Mouse (Mus musculus) kidney, adult 18-20 months (tissue): ENCODE data around the gene Syt1.

Experiments used
- DNase-seq: peaks from one replicate; pipeline ENCODE4 v3.0.0; 2021

Syt1 gene

GRCm38 (mm10) chr10:108743759-108744158, 267.0 kb downstream of the Syt1 start:
- no peak for DNase-seq

GRCm38 (mm10) chr10:108733982-108734381, 276.8 kb downstream of the Syt1 start:
- DNase-seq = no peak

- DNase-seq = no peak
These were observed 281.8 kb downstream of the Syt1 start for GRCm38 (mm10) chr10:108728961-108729360.

- no peak for DNase-seq
These were observed 284.4 kb downstream of the Syt1 start for GRCm38 (mm10) chr10:108726391-108726790.

GRCm38 (mm10) chr10:108724878-108725277, 285.9 kb downstream of the Syt1 start:
- DNase-seq = no peak

GRCm38 (mm10) chr10:108710514-108710913, 300.3 kb downstream of the Syt1 start:
- no peak for DNase-seq

- no peak for DNase-seq
These were observed 305.1 kb downstream of the Syt1 start for GRCm38 (mm10) chr10:108705658-108706057.

GRCm38 (mm10) chr10:108701361-108702128, 309.2 kb downstream of the Syt1 start:
- no peak for DNase-seq

- no peak for DNase-seq
These were observed 310.8 kb downstream of the Syt1 start, which contains the start of gene Gm5136 for GRCm38 (mm10) chr10:108699946-108700345. Gm5136 (minus strand) TSS chr10:108700160.

- no peak for DNase-seq
These were observed 313.7 kb downstream of the Syt1 start for GRCm38 (mm10) chr10:108697062-108697461.

- no peak for DNase-seq
These were observed 319.8 kb downstream of the Syt1 start for GRCm38 (mm10) chr10:108690954-108691353.

- no peak for DNase-seq
These were observed 324.1 kb downstream of the Syt1 start for GRCm38 (mm10) chr10:108686696-108687095.

- no peak for DNase-seq
These were observed 330.9 kb downstream of the Syt1 start for GRCm38 (mm10) chr10:108679675-108680390.

GRCm38 (mm10) chr10:108677053-108677452, 333.7 kb downstream of the Syt1 start:
- no peak for DNase-seq

GRCm38 (mm10) chr10:108668944-108669343, 341.8 kb downstream of the Syt1 start:
- no peak for DNase-seq

- no peak for DNase-seq
These were observed 350.5 kb downstream of the Syt1 start for GRCm38 (mm10) chr10:108660295-108660694.

- DNase-seq = no peak
These were observed 352.5 kb downstream of the Syt1 start for GRCm38 (mm10) chr10:108658300-108658699.

GRCm38 (mm10) chr10:108657669-108658068, 353.1 kb downstream of the Syt1 start:
- DNase-seq = no peak

- DNase-seq = no peak
These were observed 353.9 kb downstream of the Syt1 start for GRCm38 (mm10) chr10:108656898-108657297.

- no peak for DNase-seq
These were observed 355.7 kb downstream of the Syt1 start for GRCm38 (mm10) chr10:108655074-108655473.

- no peak for DNase-seq
These were observed 358.0 kb downstream of the Syt1 start for GRCm38 (mm10) chr10:108652831-108653230.

- no peak for DNase-seq
These were observed 358.7 kb downstream of the Syt1 start for GRCm38 (mm10) chr10:108652066-108652465.

- DNase-seq = no peak
These were observed 361.6 kb downstream of the Syt1 start for GRCm38 (mm10) chr10:108649174-108649573.

- DNase-seq = no peak
These were observed 366.9 kb downstream of the Syt1 start for GRCm38 (mm10) chr10:108643915-108644314.
